Comparison of ENCODE assay signal across 7 mouse cellular contexts in the genomic region with DNA sequence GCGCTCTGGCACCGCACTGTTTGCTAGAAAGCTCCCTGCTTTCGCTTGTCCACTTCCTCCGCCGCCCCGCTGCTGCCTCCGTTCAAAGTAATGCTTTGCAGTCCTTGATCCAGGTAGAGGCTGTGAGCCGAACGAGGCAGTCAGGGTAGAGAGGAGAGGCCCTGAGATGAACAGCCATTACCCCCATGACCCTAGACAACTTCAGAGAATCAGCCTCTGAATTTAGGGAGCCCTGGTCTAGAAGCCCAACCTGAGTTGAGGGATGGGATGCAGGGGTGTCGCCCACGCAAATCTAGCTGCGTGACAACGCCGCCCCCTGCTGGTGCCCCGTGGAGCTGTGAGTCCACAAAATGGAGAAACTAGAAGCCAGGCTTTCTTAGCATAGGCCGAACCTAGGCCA. TPM values are rescaled to one million over a fixed set of nuclear protein-coding genes. Genes with fewer than 3 reads are reported as not detected.
DNase-seq lines count a peak whose midpoint lies in the region; ATAC-seq lines count a peak whose summit lies in the region.

No protein-coding gene starts in this region.

- H3K9ac ChIP-seq in intestine, embryonic 16.5 days (ENCODE audit: low read depth, low read length), result peak overlapping the region; percentile 86

- WGBS in intestine, embryonic 16.5 days, result under 1% methylated on average over 16 of the region's 16 CpGs
- 5% methylated on average over 16 of the region's 16 CpGs for WGBS in midbrain, embryonic 10.5 days

- H3K9me3 ChIP-seq in intestine, embryonic 16.5 days (ENCODE audit: control insufficient read depth, low read length), result no peaks in the 10 kb centered on the region
- no peaks in the 10 kb centered on the region for H3K9me3 ChIP-seq in midbrain, embryonic 10.5 days (replicated peaks)

- DNase-seq in adrenal gland, adult 18-20 months (ENCODE audit: low spot score in 2 of 2), result peak; percentile 90 to 94
- DNase-seq in embryo, embryonic 9.5 days (ENCODE audit: extremely low spot score), result peak; percentile 90
- DNase-seq in gastrocnemius, postnatal 4 days (ENCODE audit: low spot score in 2 of 2), result peak; percentile 83 to 92
- peak; percentile 75 to 77 for DNase-seq in left cerebral cortex, postnatal 36 days (ENCODE audit: low spot score in 2 of 2)
- DNase-seq in midbrain, embryonic 10.5 days (ENCODE audit: low spot score), result peak; percentile 88
- DNase-seq in right cerebral cortex, postnatal 4 days, result peak; percentile 97

- H3K27me3 ChIP-seq in intestine, embryonic 16.5 days (replicated peaks; ENCODE audit: control insufficient read depth, insufficient read depth, low read length), result no peaks in the 10 kb centered on the region
- H3K27me3 ChIP-seq in midbrain, embryonic 10.5 days (ENCODE audit: low read depth, poor library complexity, severe bottlenecking), result peaks cover 32% of the 10 kb centered on the region

- intact Hi-C loops in left cerebral cortex, postnatal 36 days (cut with DNase I), result loop anchor here (5.0 to 10.0 kb wide), 3 partner anchors 986 to 1371 kb away; no protein-coding TSS in a partner anchor

- peak overlapping the region; percentile 95 for H3K27ac ChIP-seq in intestine, embryonic 16.5 days (ENCODE audit: low read length)
- peak overlapping the region; percentile 68 for H3K27ac ChIP-seq in midbrain, embryonic 10.5 days (replicated peaks)

- H3K4me3 ChIP-seq in intestine, embryonic 16.5 days (ENCODE audit: low read length), result peak overlapping the region; percentile 84
- H3K4me3 ChIP-seq in midbrain, embryonic 10.5 days, result peak overlapping the region; percentile 79

- peak; percentile 42 for ATAC-seq in intestine, embryonic 16.5 days

- peak overlapping the region; percentile 88 for H3K4me2 ChIP-seq in intestine, embryonic 16.5 days (ENCODE audit: low read depth, low read length)

- no peaks in the 10 kb centered on the region for H3K4me1 ChIP-seq in intestine, embryonic 16.5 days (ENCODE audit: control insufficient read depth, insufficient read depth, low read length)
- H3K4me1 ChIP-seq in midbrain, embryonic 10.5 days, result peaks cover 10% of the 10 kb centered on the region

- no peaks in the 10 kb centered on the region for H3K36me3 ChIP-seq in intestine, embryonic 16.5 days (ENCODE audit: control insufficient read depth, insufficient read depth, low read length)
- no peaks in the 10 kb centered on the region for H3K36me3 ChIP-seq in midbrain, embryonic 10.5 days

RNA-seq across cellular contexts. Expression of gene Tent5a, which starts 1.1 kb away (rescaled TPM):
- total RNA-seq in adrenal gland, adult 18-20 months (2021), result 10 to 100 TPM; 12.7 to 14.2 TPM
- 10 to 100 TPM; 13.5 to 14.1 TPM for total RNA-seq in gastrocnemius, postnatal 4 days (2021)
- 17.0 and 18.0 TPM in 2 replicates for polyA plus RNA-seq in intestine, embryonic 16.5 days (2015; fragmentation: Nextera tagmentation; extraction: Ambion mirVana)
- total RNA-seq in left cerebral cortex, postnatal 36 days (2021), result 1 to 10 TPM; 3.0 to 3.2 TPM
- 2.0 and 3.6 TPM in 2 replicates for polyA plus RNA-seq in midbrain, embryonic 10.5 days (2016; fragmentation: Nextera tagmentation; extraction: Ambion mirVana)

RNA-seq across cellular contexts. Expression of gene Gm11114, which starts 15.7 kb away (rescaled TPM):
- total RNA-seq in adrenal gland, adult 18-20 months (2021), result not detected
- not detected for total RNA-seq in gastrocnemius, postnatal 4 days (2021)
- not detected in 2 replicates for polyA plus RNA-seq in intestine, embryonic 16.5 days (2015; fragmentation: Nextera tagmentation; extraction: Ambion mirVana)
- not detected for total RNA-seq in left cerebral cortex, postnatal 36 days (2021)
- polyA plus RNA-seq in midbrain, embryonic 10.5 days (2016; fragmentation: Nextera tagmentation; extraction: Ambion mirVana), result not detected in 2 replicates

Comparison
In these comparisons a context has a peak if more than half of its experiments do, and no peak if none do; other contexts are left out.
1. Peak in every context shown above with its lines: DNase-seq, ATAC-seq, H3K4me3 ChIP-seq and H3K27ac ChIP-seq.